Mouse (Mus musculus) right cerebral cortex, postnatal 4 days (tissue): ENCODE measurements around the gene Pdpn.

Source experiments
- DNase-seq: peaks from one replicate; pipeline ENCODE4 v3.0.0-alpha.2; 2022

Pdpn gene

GRCm38 (mm10) chr4:143231790-143232422, 67.5 kb downstream of the Pdpn start:
- DNase-seq, result no peak

- no peak for DNase-seq
These were observed 68.3 kb downstream of the Pdpn start for GRCm38 (mm10) chr4:143231110-143231509.

- no peak for DNase-seq
These were observed 71.4 kb downstream of the Pdpn start for GRCm38 (mm10) chr4:143227976-143228375.

GRCm38 (mm10) chr4:143225886-143226285, 73.5 kb downstream of the Pdpn start:
- no peak for DNase-seq

- no peak for DNase-seq
These were observed 80.0 kb downstream of the Pdpn start for GRCm38 (mm10) chr4:143219316-143219751.

GRCm38 (mm10) chr4:143218858-143219257, 80.5 kb downstream of the Pdpn start:
- DNase-seq, result no peak
